Mouse (Mus musculus) intestine, embryonic 16.5 days (tissue): Measurements from ENCODE around the gene Satb2. TPM values are rescaled to one million over a fixed set of nuclear protein-coding genes. Genes with fewer than 3 reads are reported as not detected.

Source experiments
- ATAC-seq: fragments of 200-750 bp; cut with Nextera tagmentation; 2 replicates; pipeline ENCODE4 v1.8.0; 2017; ENCODE audit warnings: moderate TSS enrichment, moderate library complexity
- H3K27ac ChIP-seq: fragments of 300-500 bp; sonication (generic); 2 replicates; pipeline ENCODE4 v1.5.1; 2014; ENCODE audit warnings: mild to moderate bottlenecking, low read length
- H3K27me3 ChIP-seq: fragments of 300-500 bp; sonication (generic); replicated peaks from 2 replicates; pipeline ENCODE4 v1.6.1; 2014; ENCODE audit warnings: low read length, control low read depth, mixed read lengths; ENCODE audit not compliant: control insufficient read depth, insufficient read depth
- H3K36me3 ChIP-seq: fragments of 300-500 bp; sonication (generic); 2 replicates; pipeline ENCODE4 v1.6.1; 2014; ENCODE audit warnings: low read length, control low read depth; ENCODE audit not compliant: control insufficient read depth, insufficient read depth
- H3K4me1 ChIP-seq: fragments of 300-500 bp; sonication (generic); 2 replicates; pipeline ENCODE4 v1.6.1; 2014; ENCODE audit warnings: low read length, control low read depth, mixed read lengths; ENCODE audit not compliant: control insufficient read depth, insufficient read depth
- H3K4me2 ChIP-seq: fragments of 300-500 bp; sonication (generic); 2 replicates; pipeline ENCODE4 v1.6.1; 2014; ENCODE audit warnings: low read depth, low read length, control low read depth
- H3K4me3 ChIP-seq: fragments of 300-500 bp; sonication (generic); 2 replicates; pipeline ENCODE4 v1.5.1; 2014; ENCODE audit warnings: mild to moderate bottlenecking, low read length
- H3K9ac ChIP-seq: fragments of 300-500 bp; sonication (generic); 2 replicates; pipeline ENCODE4 v1.6.1; 2014; ENCODE audit warnings: low read depth, low read length
- H3K9me3 ChIP-seq: fragments of 300-500 bp; sonication (generic); 2 replicates; pipeline ENCODE4 v1.6.1; 2016; ENCODE audit warnings: low read length, control low read depth; ENCODE audit not compliant: control insufficient read depth
- WGBS: fragments of 180-500 bp; shearing (Covaris S2); extraction: QIAGEN DNeasy Blood & Tissue Kit; methylation state at CpG from one replicate; pipeline ENCODE4 v1.1.7; 2014; 5-methylcytosine and 5-hydroxymethylcytosine counted together
- polyA plus RNA-seq: library from polyadenylated mRNA; unstranded; fragments of >200 nt; fragmentation: Nextera tagmentation; extraction: Ambion mirVana; gene quantifications from 2 replicates; pipeline ENCODE4 v1.2.1, GENCODE M21; 2015

Satb2 gene
- polyA plus RNA-seq, 1 experiment from 2014 or later, result 2.1 TPM

GRCm38 (mm10) chr1:56982631-56983030 is 4.2 kb upstream of the Satb2 start:
- Histone ChIP-seq H3K4me3 (no peak overlapping the region), H3K4me1 (no peaks in the 10 kb centered on the region), H3K4me2 (no peak overlapping the region), H3K27me3 (peaks cover 51% of the 10 kb centered on the region), H3K9me3 (no peaks in the 10 kb centered on the region), H3K27ac (no peak overlapping the region), H3K36me3 (no peaks in the 10 kb centered on the region), H3K9ac (no peak overlapping the region)
- no peak for ATAC-seq
- 10% methylated on average over 8 of the region's 8 CpGs for WGBS

GRCm38 (mm10) chr1:56981947-56982555 is 3.6 kb upstream of the Satb2 start:
- no peak for ATAC-seq
- no peak overlapping the region for H3K4me2 ChIP-seq
- 17% methylated on average over 11 of the region's 11 CpGs for WGBS
- no peak overlapping the region for H3K9ac ChIP-seq
- 0 out of 2 replicates have a peak, but pooled peaks cover 4% of the 10 kb centered on the region for H3K4me1 ChIP-seq
- H3K4me3 ChIP-seq, result no peak overlapping the region
- H3K9me3 ChIP-seq, result no peaks in the 10 kb centered on the region
- no peak overlapping the region for H3K27ac ChIP-seq
- H3K36me3 ChIP-seq, result no peaks in the 10 kb centered on the region
- peaks cover 57% of the 10 kb centered on the region for H3K27me3 ChIP-seq

- Histone ChIP-seq H3K36me3 (no peaks in the 10 kb centered on the region), H3K9ac (no peak overlapping the region), H3K4me1 (0 out of 2 replicates have a peak, but pooled peaks cover 8% of the 10 kb centered on the region), H3K4me2 (no peak overlapping the region), H3K27ac (no peak overlapping the region), H3K9me3 (no peaks in the 10 kb centered on the region), H3K27me3 (peaks cover 62% of the 10 kb centered on the region), H3K4me3 (no peak overlapping the region)
- 12% methylated on average over 1 of the region's 1 CpGs for WGBS
- no peak for ATAC-seq
Measured at GRCm38 (mm10) chr1:56981508-56981907, 3.1 kb upstream of the Satb2 start.

- Histone ChIP-seq H3K27ac (no peak overlapping the region), H3K27me3 (peaks cover 69% of the 10 kb centered on the region), H3K9me3 (no peaks in the 10 kb centered on the region), H3K4me3 (peak overlapping the region; percentile 37), H3K4me2 (peak overlapping the region; percentile 42), H3K9ac (peak overlapping the region; percentile 33; the same call in 1 of the 2 replicates), H3K4me1 (0 out of 2 replicates have a peak, but pooled peaks cover 8% of the 10 kb centered on the region), H3K36me3 (no peaks in the 10 kb centered on the region)
- 4% methylated on average over 27 of the region's 27 CpGs for WGBS
- no peak for ATAC-seq
Measured at GRCm38 (mm10) chr1:56980631-56981275, 2.3 kb upstream of the Satb2 start.

- no peaks in the 10 kb centered on the region for H3K36me3 ChIP-seq
- 15% methylated on average over 7 of the region's 7 CpGs for WGBS
- no peak overlapping the region for H3K27ac ChIP-seq
- 0 out of 2 replicates have a peak, but pooled peaks cover 8% of the 10 kb centered on the region for H3K4me1 ChIP-seq
- no peaks in the 10 kb centered on the region for H3K9me3 ChIP-seq
- H3K9ac ChIP-seq, result no peak overlapping the region; the same call in 1 of the 2 replicates
- peak overlapping the region; percentile 37 for H3K4me3 ChIP-seq
- H3K27me3 ChIP-seq, result peaks cover 67% of the 10 kb centered on the region
- no peak overlapping the region for H3K4me2 ChIP-seq
- ATAC-seq, result no peak
Measured at GRCm38 (mm10) chr1:56979531-56980395, 1.3 kb upstream of the Satb2 start.

GRCm38 (mm10) chr1:56977201-56978100 is 999 bp downstream of the Satb2 start:
- no peak for ATAC-seq
- 0 out of 2 replicates have a peak, but pooled peaks cover 8% of the 10 kb centered on the region for H3K4me1 ChIP-seq
- 5% methylated on average over 45 of the region's 45 CpGs for WGBS
- peak overlapping the region; percentile 43 for H3K4me3 ChIP-seq
- H3K9ac ChIP-seq, result peak overlapping the region; percentile 36; the same call in 1 of the 2 replicates
- H3K27ac ChIP-seq, result no peak overlapping the region
- peaks cover 54% of the 10 kb centered on the region for H3K27me3 ChIP-seq
- H3K9me3 ChIP-seq, result no peaks in the 10 kb centered on the region
- no peaks in the 10 kb centered on the region for H3K36me3 ChIP-seq
- H3K4me2 ChIP-seq, result peak overlapping the region; percentile 48

GRCm38 (mm10) chr1:56976825-56977104 is 1.7 kb downstream of the Satb2 start:
- no peak overlapping the region for H3K9ac ChIP-seq
- peak overlapping the region; percentile 48 for H3K4me2 ChIP-seq
- H3K27ac ChIP-seq, result no peak overlapping the region
- WGBS, result 4% methylated on average over 11 of the region's 11 CpGs
- H3K27me3 ChIP-seq, result peaks cover 50% of the 10 kb centered on the region
- peak overlapping the region; percentile 43 for H3K4me3 ChIP-seq
- H3K36me3 ChIP-seq, result no peaks in the 10 kb centered on the region
- H3K4me1 ChIP-seq, result 0 out of 2 replicates have a peak, but pooled peaks cover 8% of the 10 kb centered on the region
- ATAC-seq, result no peak
- H3K9me3 ChIP-seq, result no peaks in the 10 kb centered on the region

- peak overlapping the region; percentile 48; the same call in 1 of the 2 replicates for H3K4me2 ChIP-seq
- 0 out of 2 replicates have a peak, but pooled peaks cover 8% of the 10 kb centered on the region for H3K4me1 ChIP-seq
- no peak overlapping the region for H3K27ac ChIP-seq
- peak overlapping the region; percentile 43 for H3K4me3 ChIP-seq
- 18% methylated on average over 25 of the region's 25 CpGs for WGBS
- ATAC-seq, result no peak
- no peaks in the 10 kb centered on the region for H3K36me3 ChIP-seq
- H3K9ac ChIP-seq, result no peak overlapping the region
- peaks cover 48% of the 10 kb centered on the region for H3K27me3 ChIP-seq
- no peaks in the 10 kb centered on the region for H3K9me3 ChIP-seq
Measured at GRCm38 (mm10) chr1:56976044-56976824, 2.2 kb downstream of the Satb2 start.
